Mouse (Mus musculus) CH12.LX (cell line): ENCODE measurements around the gene Rep15. TPM values are rescaled to one million over a fixed set of nuclear protein-coding genes. Genes with fewer than 3 reads are reported as not detected.

Source experiments
- DNase-seq: peaks from one replicate; pipeline ENCODE4 v3.0.0-alpha.2; 2013; ENCODE audit errors: extremely low read depth
- H3K27ac ChIP-seq: 2 replicates; pipeline ENCODE4 v1.5.1; 2012; ENCODE audit warnings: low read depth, mild to moderate bottlenecking, control low read depth, moderate library complexity; ENCODE audit not compliant: insufficient read depth
- H3K27me3 ChIP-seq: replicated peaks from 2 replicates; pipeline ENCODE3; 2012; ENCODE audit warnings: inconsistent platforms
- H3K36me3 ChIP-seq, 2 experiments: replicated peaks in 1 of 2; 2 replicates each; pipeline versions ENCODE3 to v1.6.1; 2012; ENCODE audit warnings: inconsistent platforms in 1 of 2, low read length in 1 of 2, mild to moderate bottlenecking in 1 of 2, mixed read lengths in 1 of 2, moderate library complexity in 1 of 2; ENCODE audit not compliant: control insufficient read depth in 1 of 2, insufficient read depth in 1 of 2
- H3K4me1 ChIP-seq, 2 experiments: 2 replicates each; pipeline ENCODE4 v1.6.1; 2012; ENCODE audit warnings: inconsistent platforms in 1 of 2, moderate library complexity in 1 of 2; ENCODE audit not compliant: insufficient read depth in 2 of 2, control insufficient read depth in 1 of 2
- H3K4me2 ChIP-seq: 2 replicates; pipeline ENCODE4 v1.6.1; 2012; ENCODE audit warnings: low read depth, mild to moderate bottlenecking, control low read depth; ENCODE audit not compliant: poor library complexity, insufficient read depth, severe bottlenecking
- H3K4me3 ChIP-seq, 3 experiments: fragments of 150-350 bp in 1 of 3; sonication (generic) in 1 of 3; replicated peaks in 1 of 3; 2 replicates each; pipeline versions ENCODE3 to v1.5.1; 2011 to 2012; ENCODE audit warnings: low read depth in 2 of 3, low read length in 2 of 3, mild to moderate bottlenecking in 2 of 3, moderate library complexity in 2 of 3, control low read depth in 1 of 3, improper control_type of control experiment in 1 of 3, inconsistent platforms in 1 of 3, mixed read lengths in 1 of 3; ENCODE audit not compliant: poor library complexity in 1 of 3
- H3K79me2 ChIP-seq: replicated peaks from 2 replicates; pipeline ENCODE4 v1.6.1; 2012; ENCODE audit warnings: mild to moderate bottlenecking, moderate library complexity; ENCODE audit not compliant: control insufficient read depth, poor library complexity, insufficient read depth, severe bottlenecking; ENCODE audit errors: extremely low read depth
- H3K9ac ChIP-seq: 2 replicates; pipeline ENCODE4 v1.6.1; 2012; ENCODE audit warnings: low read depth, mild to moderate bottlenecking, control low read depth, moderate library complexity; ENCODE audit not compliant: insufficient read depth
- H3K9me3 ChIP-seq: replicated peaks from 2 replicates; pipeline ENCODE3; 2012; ENCODE audit warnings: low read length, inconsistent platforms, mixed read lengths
- CTCF ChIP-seq, 2 experiments: IDR thresholded peaks in 1 of 2; conservative IDR thresholded peaks in 1 of 2; 2 replicates each; pipeline ENCODE4 v1.5.1; 2011 to 2012; ENCODE audit warnings: low read depth in 2 of 2, low read length in 2 of 2, improper control_type of control experiment in 1 of 2, inconsistent platforms in 1 of 2, mild to moderate bottlenecking in 1 of 2, moderate library complexity in 1 of 2
- E2F4 ChIP-seq: IDR thresholded peaks from 2 replicates; pipeline ENCODE4 v1.6.1; 2011; ENCODE audit warnings: low read depth, low read length, improper control_type of control experiment; ENCODE audit not compliant: insufficient replicate concordance
- ELF1 ChIP-seq: IDR thresholded peaks from 2 replicates; pipeline ENCODE4 v1.6.1; 2014; ENCODE audit warnings: low read depth, mild to moderate bottlenecking, inconsistent platforms, low read length, improper control_type of control experiment
- EP300 ChIP-seq: IDR thresholded peaks from 2 replicates; pipeline ENCODE4 v1.6.1; 2011; ENCODE audit warnings: low read length, improper control_type of control experiment
- HCFC1 ChIP-seq: IDR thresholded peaks from 2 replicates; pipeline ENCODE4 v1.6.1; 2012; ENCODE audit warnings: low read depth, mild to moderate bottlenecking, inconsistent platforms, low read length, improper control_type of control experiment
- JUN ChIP-seq: IDR thresholded peaks from 2 replicates; pipeline ENCODE4 v1.6.1; 2011; ENCODE audit warnings: low read depth, mild to moderate bottlenecking, low read length, improper control_type of control experiment, moderate library complexity; ENCODE audit not compliant: insufficient read depth
- JUND ChIP-seq: conservative IDR thresholded peaks from 2 replicates; pipeline ENCODE4 v1.6.1; 2011; ENCODE audit warnings: low read depth, low read length, improper control_type of control experiment
- MAFK ChIP-seq: IDR thresholded peaks from 2 replicates; pipeline ENCODE4 v1.6.1; 2011; ENCODE audit warnings: low read length, improper control_type of control experiment; ENCODE audit not compliant: insufficient replicate concordance
- MAX ChIP-seq: IDR thresholded peaks from 2 replicates; pipeline ENCODE4 v1.6.1; 2011; ENCODE audit warnings: low read length, improper control_type of control experiment
- MAZ ChIP-seq: IDR thresholded peaks from 2 replicates; pipeline ENCODE4 v1.6.1; 2012; ENCODE audit warnings: low read depth, mild to moderate bottlenecking, inconsistent platforms, low read length, improper control_type of control experiment, moderate library complexity
- MEF2A ChIP-seq: IDR thresholded peaks from 2 replicates; pipeline ENCODE4 v1.6.1; 2014; ENCODE audit warnings: low read depth, mild to moderate bottlenecking, inconsistent platforms, low read length, improper control_type of control experiment, borderline replicate concordance
- MXI1 ChIP-seq: IDR thresholded peaks from 2 replicates; pipeline ENCODE4 v1.6.1; 2011; ENCODE audit warnings: mild to moderate bottlenecking, low read depth, low read length, improper control_type of control experiment
- POLR2A ChIP-seq: IDR thresholded peaks from 2 replicates; pipeline ENCODE4 v1.6.1; 2011; ENCODE audit warnings: low read depth, mild to moderate bottlenecking, improper control_type of control experiment, low read length
- POLR2AphosphoS2 ChIP-seq: IDR thresholded peaks from 2 replicates; pipeline ENCODE4 v1.6.1; 2011; ENCODE audit warnings: low read depth, low read length, improper control_type of control experiment
- SIN3A ChIP-seq: IDR thresholded peaks from 2 replicates; pipeline ENCODE4 v1.6.1; 2012; ENCODE audit warnings: low read length, improper control_type of control experiment, inconsistent platforms
- SMC3 ChIP-seq: IDR thresholded peaks from 2 replicates; pipeline ENCODE4 v1.6.1; 2011; ENCODE audit warnings: low read depth, low read length, improper control_type of control experiment
- UBTF ChIP-seq: IDR thresholded peaks from 2 replicates; pipeline ENCODE4 v1.6.1; 2012; ENCODE audit warnings: low read depth, mild to moderate bottlenecking, inconsistent platforms, low read length, improper control_type of control experiment, moderate library complexity
- USF1 ChIP-seq: IDR thresholded peaks from 2 replicates; pipeline ENCODE4 v1.6.1; 2014; ENCODE audit warnings: low read depth, mild to moderate bottlenecking, inconsistent platforms, low read length, improper control_type of control experiment
- dilution Hi-C: fragments of 300-500 bp; cut with MboI; formaldehyde crosslinking; loops from 2 replicates; pipeline ENCODE4 v1.14.3; 2020; ENCODE audit warnings: low sequenced_read_pairs; ENCODE audit not compliant: extremely low pct_unique_long_range_greater_than_20kb, extremely low pct_ligation_motif_present
- in situ Hi-C: fragments of 300-500 bp; cut with MboI; formaldehyde crosslinking; loops from 3 replicates; pipeline ENCODE4 v1.14.3; 2019; ENCODE audit warnings: low sequenced_read_pairs, low pct_ligation_motif_present, low pct_unique_long_range_greater_than_20kb, mixed read lengths
- polyA plus RNA-seq: library from polyadenylated mRNA; unstranded; fragments of >175 nt; gene quantifications from 2 replicates; pipeline ENCODE4 v1.2.1, GENCODE M21; 2012; ENCODE audit warnings: low read depth; ENCODE audit not compliant: insufficient read length
- total RNA-seq, 2 experiments: library from RNA; depleted of rRNA; stranded (reverse); fragments of 300-350 nt in 1 of 2; fragments of >200 nt in 1 of 2; gene quantifications; 2 replicates each; pipeline ENCODE4 v1.2.3; 2012 to 2014

Rep15 gene
- total and polyA plus RNA-seq, 3 experiments = 0.08 to 0.14 TPM; not detected in 1

- TF ChIP-seq JUN (no peak), MAZ (0 out of 2 replicates have a peak, but pooled peaks have one; percentile 57), SMC3 (no peak; the same call in 1 of the 2 replicates), HCFC1 (peak; percentile 86), ELF1 (peak; percentile 88), EP300 (no peak), MEF2A (peak; percentile 77), JUND (no peak; the same call in 1 of the 2 replicates), E2F4 (no peak), MAFK (no peak), USF1 (no peak), POLR2AphosphoS2 (peak; percentile 66; the same call in 1 of the 2 replicates), UBTF (no peak)
Measured at GRCm38 (mm10) chr6:147042291-147043290, 10.2 kb downstream of the Rep15 start, which contains the start of gene Mrps35 (continued).

- Histone ChIP-seq H3K4me1 (peaks cover 9 to 20% of the 10 kb centered on the region in 2 experiments), H3K4me2 (peak overlapping the region; percentile 88), H3K9ac (peak overlapping the region; percentile 62), H3K27me3 (no peaks in the 10 kb centered on the region), H3K79me2 (peaks cover 28% of the 10 kb centered on the region)
- in situ Hi-C loops = no loop called here
- no peak for TF ChIP-seq ELF1
- no peak for TF ChIP-seq EP300
- no peak for TF ChIP-seq MAX
- TF ChIP-seq MXI1 = no peak
- TF ChIP-seq, all 38 proteins: peak for 0
- Histone ChIP-seq H3K36me3 (peaks cover 26 to 37% of the 10 kb centered on the region in 2 experiments), H3K4me3 (peak overlapping the region; percentile 86 to 97 (median 97)), H3K9me3 (peaks cover 2% of the 10 kb centered on the region), H3K27ac (no peak overlapping the region)
- peak; percentile 17 for DNase-seq
- dilution Hi-C loops = no loop called here
Measured at GRCm38 (mm10) chr6:147043633-147044032, 11.2 kb downstream of the Rep15 start.

GRCm38 (mm10) chr6:147049239-147049805, 16.9 kb downstream of the Rep15 start:
- Histone ChIP-seq H3K4me3 (no peak overlapping the region), H3K36me3 (peaks cover 64 to 92% of the 10 kb centered on the region in 2 experiments), H3K9me3 (no peaks in the 10 kb centered on the region), H3K27me3 (no peaks in the 10 kb centered on the region), H3K27ac (no peak overlapping the region), H3K4me1 (peaks cover 4 to 11% of the 10 kb centered on the region in 2 experiments; a peak in 3 of 4 replicates), H3K4me2 (no peak overlapping the region), H3K9ac (no peak overlapping the region), H3K79me2 (peaks cover 15% of the 10 kb centered on the region)
- DNase-seq = no peak
- dilution Hi-C loops = no loop called here
- in situ Hi-C loops = no loop called here
- TF ChIP-seq JUND (no peak), CTCF (conservative IDR thresholded peaks at IDR 0.05 in 1 of 2, IDR thresholded peaks at IDR 0.05 in 1 of 2; ENCODE audit: low read depth in 2 of 2, low read length in 2 of 2) (no peak), POLR2A (no peak), SIN3A (no peak), E2F4 (no peak), UBTF (no peak), SMC3 (no peak), ELF1 (no peak)
